Mouse (Mus musculus): Measurements from ENCODE around the gene Exoc5. TPM values are rescaled to one million over a fixed set of nuclear protein-coding genes. Genes with fewer than 3 reads are reported as not detected.
"Not testable (repeated sequence)": the region's sequence is repeated elsewhere in the genome, so short reads cannot be mapped to it uniquely, and the experiment has no call there.

Exoc5 gene
- polyA plus RNA-seq (2016; fragmentation: Nextera tagmentation; extraction: Ambion mirVana): 38.8 and 39.4 TPM in 2 replicates

GRCm38 (mm10) chr14:49066274-49066823 lies at the start of gene Exoc5:
Gene Exoc5, minus strand, starts transcription at chr14:49066653.
- peaks cover 39% of the 10 kb centered on the region for H3K4me1 ChIP-seq
- peak within 1 kb of the TSS; percentile 78 for H3K4me2 ChIP-seq
- H3K4me3 ChIP-seq: peak within 1 kb of the TSS; percentile 92
- H3K9me3 ChIP-seq (replicated peaks): no peaks in the 10 kb centered on the region
- ATAC-seq: peak; percentile 95
- no peaks in the 10 kb centered on the region for H3K36me3 ChIP-seq
- H3K9ac ChIP-seq: peak within 1 kb of the TSS; percentile 96
- WGBS (ENCODE audit: insufficient replicate concordance): under 1% methylated on average over 53 of the region's 53 CpGs
- peak within 1 kb of the TSS; percentile 99 for H3K27ac ChIP-seq
- no peaks in the 10 kb centered on the region for H3K27me3 ChIP-seq (replicated peaks)

GRCm38 (mm10) chr14:49091755-49092154 lies 25.3 kb upstream of the Exoc5 start:
- ATAC-seq, H3K4me3 ChIP-seq: not testable (repeated sequence)
- 57% methylated on average over 1 of the region's 1 CpGs for WGBS (ENCODE audit: insufficient replicate concordance)

GRCm38 (mm10) chr14:49091277-49091676 lies 24.8 kb upstream of the Exoc5 start:
- Histone ChIP-seq H3K4me1 (no peaks in the 10 kb centered on the region), H3K9ac (no peak overlapping the region), H3K4me3 (no peak overlapping the region), H3K36me3 (peaks cover 9% of the 10 kb centered on the region), H3K27ac (no peak overlapping the region), H3K9me3 (replicated peaks) (no peaks in the 10 kb centered on the region), H3K27me3 (replicated peaks) (no peaks in the 10 kb centered on the region), H3K4me2 (no peak overlapping the region)
- 89% methylated on average over 4 of the region's 4 CpGs for WGBS (ENCODE audit: insufficient replicate concordance)
- no peak for ATAC-seq

More at GRCm38 (mm10) chr14:49091755-49092154, 25.3 kb upstream of the Exoc5 start:
- H3K4me2 ChIP-seq; H3K36me3 ChIP-seq; H3K27me3 ChIP-seq (replicated peaks); H3K4me1 ChIP-seq; H3K27ac ChIP-seq; H3K9me3 ChIP-seq (replicated peaks); H3K9ac ChIP-seq: not testable (repeated sequence)

- no peak overlapping the region for H3K4me3 ChIP-seq
- no peaks in the 10 kb centered on the region for H3K27me3 ChIP-seq (replicated peaks)
- no peak for ATAC-seq
- H3K9me3 ChIP-seq (replicated peaks): no peaks in the 10 kb centered on the region
- no peak overlapping the region for H3K9ac ChIP-seq
- no peak overlapping the region for H3K4me2 ChIP-seq
- no peaks in the 10 kb centered on the region for H3K4me1 ChIP-seq
- WGBS (ENCODE audit: insufficient replicate concordance): 74% methylated on average over 5 of the region's 5 CpGs
- peaks cover 12% of the 10 kb centered on the region for H3K36me3 ChIP-seq
- H3K27ac ChIP-seq: no peak overlapping the region
These were observed 23.6 kb upstream of the Exoc5 start for GRCm38 (mm10) chr14:49090102-49090501.

GRCm38 (mm10) chr14:49089461-49090058 lies 23.1 kb upstream of the Exoc5 start:
- Histone ChIP-seq H3K4me1 (no peaks in the 10 kb centered on the region), H3K27ac (no peak overlapping the region), H3K9me3 (replicated peaks) (no peaks in the 10 kb centered on the region), H3K27me3 (replicated peaks) (no peaks in the 10 kb centered on the region), H3K4me3 (no peak overlapping the region), H3K36me3 (peaks cover 15% of the 10 kb centered on the region), H3K9ac (no peak overlapping the region), H3K4me2 (no peak overlapping the region)
- 57% methylated on average over 6 of the region's 6 CpGs for WGBS (ENCODE audit: insufficient replicate concordance)
- no peak for ATAC-seq

GRCm38 (mm10) chr14:49088155-49089048 lies 21.9 kb upstream of the Exoc5 start:
- WGBS (ENCODE audit: insufficient replicate concordance): 79% methylated on average over 14 of the region's 14 CpGs
- no peak for ATAC-seq

GRCm38 (mm10) chr14:49086522-49086921 lies 20.1 kb upstream of the Exoc5 start:
- ATAC-seq: no peak
- no peak overlapping the region for H3K9ac ChIP-seq
- H3K36me3 ChIP-seq: peaks cover 31% of the 10 kb centered on the region
- H3K4me2 ChIP-seq: no peak overlapping the region
- H3K4me1 ChIP-seq: no peaks in the 10 kb centered on the region
- no peak overlapping the region for H3K4me3 ChIP-seq
- 78% methylated on average over 4 of the region's 4 CpGs for WGBS (ENCODE audit: insufficient replicate concordance)
- no peak overlapping the region for H3K27ac ChIP-seq
- no peaks in the 10 kb centered on the region for H3K27me3 ChIP-seq (replicated peaks)
- H3K9me3 ChIP-seq (replicated peaks): no peaks in the 10 kb centered on the region

More at GRCm38 (mm10) chr14:49088155-49089048, 21.9 kb upstream of the Exoc5 start:
- H3K27me3 ChIP-seq (replicated peaks): no peaks in the 10 kb centered on the region
- no peaks in the 10 kb centered on the region for H3K4me1 ChIP-seq
- no peaks in the 10 kb centered on the region for H3K9me3 ChIP-seq (replicated peaks)
- no peak overlapping the region for H3K4me2 ChIP-seq
- peaks cover 23% of the 10 kb centered on the region for H3K36me3 ChIP-seq
- no peak overlapping the region for H3K27ac ChIP-seq
- no peak overlapping the region for H3K9ac ChIP-seq
- H3K4me3 ChIP-seq: no peak overlapping the region

GRCm38 (mm10) chr14:49078820-49079219 lies 12.4 kb upstream of the Exoc5 start:
- Histone ChIP-seq H3K9ac (no peak overlapping the region), H3K4me2 (no peak overlapping the region), H3K27me3 (replicated peaks) (no peaks in the 10 kb centered on the region), H3K36me3 (peaks cover 44% of the 10 kb centered on the region), H3K4me1 (no peaks in the 10 kb centered on the region), H3K27ac (no peak overlapping the region), H3K9me3 (replicated peaks) (no peaks in the 10 kb centered on the region), H3K4me3 (no peak overlapping the region)
- no peak for ATAC-seq
- 83% methylated on average over 2 of the region's 2 CpGs for WGBS (ENCODE audit: insufficient replicate concordance)

- no peak for ATAC-seq
- no peak overlapping the region for H3K27ac ChIP-seq
- H3K9me3 ChIP-seq (replicated peaks): no peaks in the 10 kb centered on the region
- H3K36me3 ChIP-seq: peaks cover 27% of the 10 kb centered on the region
- H3K4me2 ChIP-seq: no peak overlapping the region
- H3K4me1 ChIP-seq: peaks cover 9% of the 10 kb centered on the region; the same call in 1 of the 2 replicates
- no peak overlapping the region for H3K9ac ChIP-seq
- no peaks in the 10 kb centered on the region for H3K27me3 ChIP-seq (replicated peaks)
- 62% methylated on average over 2 of the region's 2 CpGs for WGBS (ENCODE audit: insufficient replicate concordance)
- no peak overlapping the region for H3K4me3 ChIP-seq
These were observed 7.9 kb upstream of the Exoc5 start for GRCm38 (mm10) chr14:49074361-49074760.

- ATAC-seq: no peak
- no peaks in the 10 kb centered on the region for H3K27me3 ChIP-seq (replicated peaks)
- H3K9me3 ChIP-seq (replicated peaks): no peaks in the 10 kb centered on the region
- no peak overlapping the region for H3K4me2 ChIP-seq
- H3K9ac ChIP-seq: no peak overlapping the region
- H3K4me3 ChIP-seq: no peak overlapping the region
- 83% methylated on average over 7 of the region's 7 CpGs for whole genome bisulfite sequencing (ENCODE audit: insufficient replicate concordance)
- H3K4me1 ChIP-seq: peaks cover 11% of the 10 kb centered on the region; the same call in 1 of the 2 replicates
- H3K36me3 ChIP-seq: peaks cover 24% of the 10 kb centered on the region
- no peak overlapping the region for H3K27ac ChIP-seq
These were observed 7.4 kb upstream of the Exoc5 start for GRCm38 (mm10) chr14:49073896-49074295.

- WGBS (ENCODE audit: insufficient replicate concordance): 80% methylated on average over 2 of the region's 2 CpGs
- no peak for ATAC-seq
- Histone ChIP-seq H3K9ac (no peak overlapping the region), H3K36me3 (peaks cover 24% of the 10 kb centered on the region), H3K4me1 (peaks cover 16% of the 10 kb centered on the region), H3K4me2 (no peak overlapping the region), H3K4me3 (no peak overlapping the region), H3K27me3 (replicated peaks) (no peaks in the 10 kb centered on the region), H3K9me3 (replicated peaks) (no peaks in the 10 kb centered on the region), H3K27ac (no peak overlapping the region)
These were observed 6.4 kb upstream of the Exoc5 start for GRCm38 (mm10) chr14:49072837-49073236.
